Mouse (Mus musculus): ENCODE measurements around the gene Adra2b.

Adra2b gene

GRCm38 (mm10) chr2:127338833-127339232 is 24.2 kb upstream of the Adra2b start:
- DNase-seq (ENCODE audit: low read depth, low spot score): no peak

- DNase-seq (ENCODE audit: low read depth, low spot score): no peak
Observed at GRCm38 (mm10) chr2:127339262-127339661, 23.7 kb upstream of the Adra2b start.

- DNase-seq (ENCODE audit: low read depth, low spot score): peak; percentile 66
Observed at GRCm38 (mm10) chr2:127341159-127341558, 21.8 kb upstream of the Adra2b start.

GRCm38 (mm10) chr2:127346334-127346733 is 16.7 kb upstream of the Adra2b start:
- DNase-seq (ENCODE audit: low read depth, low spot score): no peak

GRCm38 (mm10) chr2:127347147-127347985 is 15.6 kb upstream of the Adra2b start:
- DNase-seq (ENCODE audit: low read depth, low spot score): no peak

- DNase-seq (ENCODE audit: low read depth, low spot score): no peak
Observed at GRCm38 (mm10) chr2:127353881-127354280, 9.1 kb upstream of the Adra2b start.

GRCm38 (mm10) chr2:127363282-127363652 is 259 bp downstream of the Adra2b start:
- no peak for DNase-seq (ENCODE audit: low read depth, low spot score)

GRCm38 (mm10) chr2:127363696-127364095 is 688 bp downstream of the Adra2b start:
- DNase-seq (ENCODE audit: low read depth, low spot score): peak; percentile 26

- no peak for DNase-seq (ENCODE audit: low read depth, low spot score)
Observed at GRCm38 (mm10) chr2:127364452-127364851, 1.4 kb downstream of the Adra2b start.

GRCm38 (mm10) chr2:127367126-127367820 is 4.3 kb downstream of the Adra2b start:
- DNase-seq (ENCODE audit: low read depth, low spot score): no peak

- DNase-seq (ENCODE audit: low read depth, low spot score): no peak
Observed at GRCm38 (mm10) chr2:127369703-127370376, 6.8 kb downstream of the Adra2b start.

GRCm38 (mm10) chr2:127370561-127371483 is 7.8 kb downstream of the Adra2b start:
- no peak for DNase-seq (ENCODE audit: low read depth, low spot score)

GRCm38 (mm10) chr2:127371484-127371861 is 8.5 kb downstream of the Adra2b start:
- no peak for DNase-seq (ENCODE audit: low read depth, low spot score)

- DNase-seq (ENCODE audit: low read depth, low spot score): no peak
Observed at GRCm38 (mm10) chr2:127372082-127372481, 9.1 kb downstream of the Adra2b start.

GRCm38 (mm10) chr2:127374131-127374530 is 11.1 kb downstream of the Adra2b start:
- DNase-seq (ENCODE audit: low read depth, low spot score): no peak

- DNase-seq (ENCODE audit: low read depth, low spot score): no peak
Observed at GRCm38 (mm10) chr2:127375087-127375486, 12.1 kb downstream of the Adra2b start.

- DNase-seq (ENCODE audit: low read depth, low spot score): peak; percentile 56
Observed at GRCm38 (mm10) chr2:127375759-127376341, 12.8 kb downstream of the Adra2b start.

GRCm38 (mm10) chr2:127376423-127377051 is 13.5 kb downstream of the Adra2b start:
- DNase-seq (ENCODE audit: low read depth, low spot score): no peak

GRCm38 (mm10) chr2:127377942-127378610 is 15.1 kb downstream of the Adra2b start:
- DNase-seq (ENCODE audit: low read depth, low spot score): no peak

GRCm38 (mm10) chr2:127378611-127378990 is 15.6 kb downstream of the Adra2b start:
- no peak for DNase-seq (ENCODE audit: low read depth, low spot score)

Data from ZHBTc4 (cell line).